In genomic region chr10:7295921-7296320, GRCm38 (mm10) we compare ENCODE assay signal across 27 mouse cellular contexts.
"Had no signal": no experiment of that assay in that cellular context is flagged by ENCODE, and none has a peak within 500 bp of the region (broad histone marks: within the 10 kb centered on the region; RNA-seq: fewer than 3 reads in every experiment).

No protein-coding gene starts in this region.

- H3K4me3 ChIP-seq: heart, embryonic 13.5 days; heart, embryonic 15.5 days; hindbrain, embryonic 12.5 days; intestine, embryonic 15.5 days; layer of hippocampus, adult 2 months; left cerebral cortex, adult 2 months; limb, embryonic 10.5 days; limb, embryonic 12.5 days; liver, embryonic 13.5 days; liver, embryonic 15.5 days had no signal

- H3K4me2 ChIP-seq: heart, embryonic 11.5 days; heart, embryonic 13.5 days; heart, embryonic 15.5 days; hindbrain, embryonic 12.5 days; hindbrain, embryonic 14.5 days; intestine, embryonic 15.5 days; limb, embryonic 12.5 days; liver, embryonic 11.5 days; liver, embryonic 13.5 days; liver, embryonic 15.5 days had no signal

- DNase-seq: gastrocnemius, postnatal 14 days; gastrocnemius, postnatal 36 days; heart, adult 18-20 months; heart, postnatal 14 days; heart, postnatal 36 days; kidney, adult 18-20 months; kidney, adult 8-10 months; kidney, postnatal 10 days; kidney, postnatal 25 days; kidney, postnatal 4 days; liver; liver, embryonic 13.5 days had no signal

- ATAC-seq: hindbrain, embryonic 16.5 days; inflammation-experienced regulatory T-cells, adult 6 months; intestine, embryonic 15.5 days; intestine, postnatal 0 days had no signal

- H3K27ac ChIP-seq: heart, embryonic 13.5 days; heart, embryonic 15.5 days; hindbrain, embryonic 12.5 days; hindbrain, embryonic 14.5 days; intestine, embryonic 15.5 days; layer of hippocampus, adult 2 months; left cerebral cortex, adult 2 months; limb, embryonic 10.5 days; limb, embryonic 12.5 days; liver, embryonic 13.5 days; liver, embryonic 15.5 days had no signal

- H3K4me1 ChIP-seq: heart, embryonic 13.5 days; heart, embryonic 15.5 days; hindbrain, embryonic 12.5 days; intestine, embryonic 15.5 days; limb, embryonic 10.5 days; limb, embryonic 12.5 days; liver, embryonic 13.5 days; liver, embryonic 15.5 days had no signal

- H3K9me3 ChIP-seq: heart, embryonic 13.5 days; heart, embryonic 15.5 days; hindbrain, embryonic 12.5 days; intestine, embryonic 15.5 days; limb, embryonic 10.5 days; limb, embryonic 12.5 days; liver, embryonic 13.5 days; liver, embryonic 15.5 days had no signal

- H3K9ac ChIP-seq: heart, embryonic 13.5 days; heart, embryonic 15.5 days; hindbrain, embryonic 12.5 days; hindbrain, embryonic 14.5 days; intestine, embryonic 15.5 days; limb, embryonic 12.5 days; liver, embryonic 13.5 days; liver, embryonic 15.5 days had no signal

- H3K36me3 ChIP-seq: heart, embryonic 13.5 days; heart, embryonic 15.5 days; hindbrain, embryonic 12.5 days; intestine, embryonic 15.5 days; limb, embryonic 10.5 days; limb, embryonic 12.5 days; liver, embryonic 13.5 days; liver, embryonic 15.5 days had no signal

- H3K27me3 ChIP-seq: heart, embryonic 13.5 days; heart, embryonic 15.5 days; hindbrain, embryonic 12.5 days; intestine, embryonic 15.5 days; limb, embryonic 12.5 days; liver, embryonic 13.5 days; liver, embryonic 15.5 days had no signal
